Mouse (Mus musculus) myocyte (in vitro differentiated cells): ENCODE data around the gene Eps8l1. TPM values are rescaled to one million over a fixed set of nuclear protein-coding genes. Genes with fewer than 3 reads are reported as not detected.
A peak's percentile ranks its signal among the peaks of the same experiment; 100 is the strongest.
"Not testable (repeated sequence)": the region's sequence is repeated elsewhere in the genome, so short reads cannot be mapped to it uniquely, and the experiment has no call there.

Experiments
- H3K27me3 ChIP-seq: one replicate; pipeline ENCODE4 v1.6.1; 2011; ENCODE audit not compliant: control insufficient read depth, insufficient read depth, insufficient read length
- H3K36me3 ChIP-seq: one replicate; pipeline ENCODE4 v1.6.1; 2011; ENCODE audit not compliant: control insufficient read depth, insufficient read depth
- H3K4me2 ChIP-seq: one replicate; pipeline ENCODE4 v1.6.1; 2011; ENCODE audit warnings: low read depth, control low read depth
- H3K4me3 ChIP-seq: one replicate; pipeline ENCODE4 v1.5.1; 2011; ENCODE audit warnings: mild to moderate bottlenecking, control low read depth, moderate library complexity
- H3K79me2 ChIP-seq: one replicate; pipeline ENCODE4 v1.6.1; 2011; ENCODE audit not compliant: control insufficient read depth, insufficient read depth
- H3ac ChIP-seq: one replicate; pipeline ENCODE4 v1.6.1; 2011; ENCODE audit not compliant: control insufficient read depth, insufficient read length
- CEBPB ChIP-seq: IDR thresholded peaks from 2 replicates; pipeline ENCODE4 v1.6.1; 2011; ENCODE audit warnings: mild to moderate bottlenecking, moderate library complexity; ENCODE audit not compliant: poor library complexity, insufficient read depth, severe bottlenecking
- E2F4 ChIP-seq: IDR thresholded peaks from one replicate; pipeline ENCODE4 v1.6.1; 2011; ENCODE audit warnings: mild to moderate bottlenecking, control low read depth, moderate library complexity; ENCODE audit not compliant: insufficient read depth
- MAX ChIP-seq: IDR thresholded peaks from one replicate; pipeline ENCODE4 v1.6.1; 2011; ENCODE audit warnings: low read depth, mild to moderate bottlenecking, control low read depth
- MYOD1 ChIP-seq, 3 experiments: IDR thresholded peaks; one replicate each; pipeline ENCODE4 v1.6.1; 2011; ENCODE audit warnings: control low read depth in 2 of 3, low read depth in 2 of 3, mild to moderate bottlenecking in 2 of 3, moderate library complexity in 1 of 3; ENCODE audit not compliant: insufficient read length in 2 of 3, control insufficient read depth in 1 of 3
- MYOG ChIP-seq, 3 experiments: IDR thresholded peaks; one replicate each; pipeline ENCODE4 v1.6.1; 2011; ENCODE audit warnings: control low read depth in 2 of 3, low read depth in 2 of 3, mild to moderate bottlenecking in 2 of 3; ENCODE audit not compliant: insufficient read length in 2 of 3, control insufficient read depth in 1 of 3, insufficient read depth in 1 of 3
- POLR2A ChIP-seq: IDR thresholded peaks from one replicate; pipeline ENCODE4 v1.6.1; 2011; ENCODE audit warnings: low read depth, mild to moderate bottlenecking, control low read depth, moderate library complexity; ENCODE audit not compliant: insufficient read length
- POLR2AphosphoS2 ChIP-seq: IDR thresholded peaks from one replicate; pipeline ENCODE4 v1.6.1; 2011; ENCODE audit warnings: low read depth, control low read depth; ENCODE audit not compliant: insufficient read length
- REST ChIP-seq: IDR thresholded peaks from one replicate; pipeline ENCODE4 v1.6.1; 2011; ENCODE audit warnings: mild to moderate bottlenecking, control low read depth, moderate library complexity; ENCODE audit not compliant: insufficient read depth, insufficient read length
- SRF ChIP-seq: IDR thresholded peaks from one replicate; pipeline ENCODE4 v1.6.1; 2011; ENCODE audit warnings: low read depth; ENCODE audit not compliant: control insufficient read depth, insufficient read length
- TCF12 ChIP-seq: IDR thresholded peaks from one replicate; pipeline ENCODE4 v1.6.1; 2011; ENCODE audit warnings: mild to moderate bottlenecking, control low read depth; ENCODE audit not compliant: poor library complexity, insufficient read depth, severe bottlenecking
- TCF3 ChIP-seq: IDR thresholded peaks from one replicate; pipeline ENCODE4 v1.6.1; 2011; ENCODE audit warnings: low read depth, control low read depth; ENCODE audit not compliant: insufficient read length
- USF1 ChIP-seq: IDR thresholded peaks from one replicate; pipeline ENCODE4 v1.6.1; 2011; ENCODE audit warnings: low read depth, mild to moderate bottlenecking, control low read depth, moderate library complexity
- polyA plus RNA-seq: library from polyadenylated mRNA; unstranded; fragments of >200 nt; fragmentation: generic; extraction: Trizol; gene quantifications from one replicate; pipeline ENCODE4 v1.2.1, GENCODE M21; 2012; ENCODE audit warnings: missing spikeins

Gene Eps8l1
- polyA plus RNA-seq, 1 experiment: 0.12 TPM

GRCm38 (mm10) chr7:4522292-4522691 is 61.8 kb downstream of the Eps8l1 start:
- H3K4me2 ChIP-seq: no peak overlapping the region
- TF ChIP-seq TCF3 (no peak), TCF12 (no peak), E2F4 (no peak), MYOD1 (IDR thresholded peaks at IDR 0.05; ENCODE audit: control insufficient read depth in 1 of 3, insufficient read length in 2 of 3, low read depth in 2 of 3) (no peak), CEBPB (no peak), USF1 (no peak)
- no peak overlapping the region for H3K4me3 ChIP-seq

GRCm38 (mm10) chr7:4523205-4524130 is 63.0 kb downstream of the Eps8l1 start:
- TF ChIP-seq REST (no peak), E2F4 (no peak), SRF (no peak), MYOD1 (IDR thresholded peaks at IDR 0.05; ENCODE audit: control insufficient read depth in 1 of 3, insufficient read length in 2 of 3, low read depth in 2 of 3) (no peak), POLR2A (no peak), MYOG (IDR thresholded peaks at IDR 0.05; ENCODE audit: control insufficient read depth in 1 of 3, insufficient read depth in 1 of 3, insufficient read length in 2 of 3, low read depth in 2 of 3) (no peak), TCF3 (no peak), MAX (no peak), CEBPB (no peak), USF1 (no peak), POLR2AphosphoS2 (no peak), TCF12 (no peak)
- Histone ChIP-seq H3K36me3 (no peaks in the 10 kb centered on the region), H3K4me2 (no peak overlapping the region), H3ac (no peak overlapping the region), H3K4me3 (no peak overlapping the region), H3K27me3 (no peaks in the 10 kb centered on the region), H3K79me2 (no peaks in the 10 kb centered on the region)

More at GRCm38 (mm10) chr7:4522292-4522691, 61.8 kb downstream of the Eps8l1 start:
- Histone ChIP-seq H3K36me3 (no peaks in the 10 kb centered on the region), H3K79me2 (no peaks in the 10 kb centered on the region), H3ac (no peak overlapping the region), H3K27me3 (no peaks in the 10 kb centered on the region)

- not testable (repeated sequence) for H3K4me2 ChIP-seq, H3K4me3 ChIP-seq
Observed at GRCm38 (mm10) chr7:4524212-4524922, 63.9 kb downstream of the Eps8l1 start, which contains the start of gene Tnni3. TSS of gene Tnni3 (minus strand) at chr7:4524229.

GRCm38 (mm10) chr7:4526341-4527301 is 66.1 kb downstream of the Eps8l1 start:
- Histone ChIP-seq H3K79me2 (no peaks in the 10 kb centered on the region), H3K4me2 (peak overlapping the region; percentile 59), H3K4me3 (no peak overlapping the region), H3K36me3 (no peaks in the 10 kb centered on the region), H3ac (no peak overlapping the region), H3K27me3 (no peaks in the 10 kb centered on the region)
- TF ChIP-seq SRF (no peak), MAX (no peak), CEBPB (no peak), TCF3 (no peak), POLR2AphosphoS2 (no peak), MYOD1 (IDR thresholded peaks at IDR 0.05; ENCODE audit: control insufficient read depth in 1 of 3, insufficient read length in 2 of 3, low read depth in 2 of 3) (peak in 2 of 3 experiments; percentile 26 to 29), USF1 (no peak), E2F4 (no peak), MYOG (IDR thresholded peaks at IDR 0.05; ENCODE audit: control insufficient read depth in 1 of 3, insufficient read depth in 1 of 3, insufficient read length in 2 of 3, low read depth in 2 of 3) (peak in 1 of 3 experiments; percentile 29), REST (no peak)

More at GRCm38 (mm10) chr7:4524212-4524922, 63.9 kb downstream of the Eps8l1 start, which contains the start of gene Tnni3:
- H3ac ChIP-seq, H3K79me2 ChIP-seq, H3K36me3 ChIP-seq, H3K27me3 ChIP-seq: not testable (repeated sequence)
